Mouse (Mus musculus) G1E (cell line): Measurements from ENCODE around the gene Arhgap19.

Source experiments
- CTCF ChIP-seq: IDR thresholded peaks from 2 replicates; pipeline ENCODE4 v1.5.1; 2012; ENCODE audit warnings: low read depth, low read length, inconsistent platforms, mixed read lengths
- GATA2 ChIP-seq: IDR thresholded peaks from 2 replicates; pipeline ENCODE4 v1.6.1; 2012; ENCODE audit warnings: low read depth, low read length, inconsistent platforms, borderline replicate concordance

GRCm38 (mm10) chr19:41789110-41789961, 12.5 kb downstream of the Arhgap19 start:
- TF ChIP-seq GATA2, result no peak
- TF ChIP-seq CTCF, result no peak
